Mouse (Mus musculus) spleen, postnatal 4 days (tissue): ENCODE measurements around the gene 1700021F07Rik.

ENCODE experiments used
- DNase-seq, 2 experiments: peaks; one replicate each; pipeline ENCODE4 v3.0.0; 2022; ENCODE audit warnings: low spot score in 2 of 2

1700021F07Rik gene

DNA sequence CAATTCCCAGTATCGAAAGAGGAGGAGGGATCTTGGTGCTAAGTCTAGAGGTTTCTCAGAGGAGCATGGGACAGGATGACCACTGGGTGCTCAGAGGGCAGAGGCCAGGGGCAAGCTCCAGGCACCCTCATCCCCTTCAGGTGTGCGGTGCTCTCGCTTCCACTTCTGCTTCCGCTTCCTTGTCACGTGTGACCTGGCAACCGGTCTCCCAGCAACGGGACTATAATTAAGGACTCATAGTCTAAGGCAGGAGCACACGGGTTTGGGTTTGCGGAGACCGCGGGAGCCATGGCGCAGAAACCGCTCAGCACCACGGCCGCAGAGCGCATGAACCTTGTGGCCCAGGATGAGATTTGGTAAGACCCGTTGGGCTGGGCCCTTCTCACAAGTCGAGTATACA is at the start of gene 1700021F07Rik:
Gene 1700021F07Rik (plus strand): TSS at position 211 of the 400 bp plus-strand sequence.
- DNase-seq: no peak

DNA sequence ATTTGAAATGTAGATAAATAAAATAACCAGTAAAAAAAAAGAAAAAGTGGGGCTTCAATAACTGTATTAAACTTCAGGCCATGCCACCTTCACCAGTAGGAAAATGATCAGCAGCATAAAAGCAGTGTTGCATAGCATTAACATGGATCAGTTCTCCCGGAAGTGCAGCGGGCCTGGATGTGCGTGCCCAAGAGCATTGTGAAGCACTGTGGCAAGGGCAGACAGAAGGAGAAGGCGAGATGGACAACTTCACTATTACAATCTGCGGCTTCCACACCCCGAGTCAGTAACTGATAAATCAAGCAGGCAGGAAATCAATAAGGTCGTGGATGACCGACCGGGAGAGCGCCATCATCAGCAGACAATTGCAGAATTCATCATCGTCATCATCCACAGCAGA is 49.2 kb upstream of the 1700021F07Rik start:
- peak in 1 of 2 experiments; percentile 37 for DNase-seq

DNA sequence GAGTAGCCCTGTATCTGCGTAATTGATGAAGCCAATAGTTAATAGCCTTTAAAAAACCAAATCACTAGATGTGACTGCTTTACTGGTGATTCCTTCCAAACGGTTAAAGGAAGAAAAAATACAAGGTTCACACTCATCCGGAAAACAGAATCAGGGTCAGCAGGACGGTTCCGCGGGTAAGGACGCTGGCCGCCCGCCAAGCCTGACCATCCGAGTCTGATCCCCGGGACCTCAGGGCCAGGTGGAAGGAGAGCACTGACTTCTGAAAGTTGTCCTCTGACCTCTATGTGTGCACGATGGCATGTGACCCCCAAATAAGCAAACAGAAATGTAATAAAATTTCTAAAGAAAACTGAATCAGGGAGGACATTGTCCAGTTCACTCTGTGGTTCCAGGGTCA is 43.3 kb upstream of the 1700021F07Rik start:
- peak in 1 of 2 experiments; percentile 49 for DNase-seq

DNA sequence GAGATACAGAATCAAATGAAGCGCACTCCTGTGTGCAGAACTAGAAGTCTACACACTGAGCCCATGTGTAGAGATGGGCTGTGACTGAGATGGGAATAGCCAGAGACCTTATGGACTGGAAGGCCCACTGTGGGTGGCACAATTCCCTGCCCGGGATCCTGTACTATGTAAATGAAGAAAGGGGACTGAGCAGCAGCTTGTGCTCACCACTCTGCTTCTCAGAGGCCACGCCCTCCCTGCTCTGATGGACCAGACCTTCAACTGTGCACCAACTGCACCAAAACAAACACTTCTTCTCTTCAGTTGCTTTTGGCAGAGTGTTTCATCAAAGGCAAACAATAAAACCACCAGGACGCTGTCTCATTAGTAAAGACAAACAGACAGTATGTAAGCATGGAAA is 37.9 kb upstream of the 1700021F07Rik start:
- DNase-seq: peak in 1 of 2 experiments; percentile 54

DNA sequence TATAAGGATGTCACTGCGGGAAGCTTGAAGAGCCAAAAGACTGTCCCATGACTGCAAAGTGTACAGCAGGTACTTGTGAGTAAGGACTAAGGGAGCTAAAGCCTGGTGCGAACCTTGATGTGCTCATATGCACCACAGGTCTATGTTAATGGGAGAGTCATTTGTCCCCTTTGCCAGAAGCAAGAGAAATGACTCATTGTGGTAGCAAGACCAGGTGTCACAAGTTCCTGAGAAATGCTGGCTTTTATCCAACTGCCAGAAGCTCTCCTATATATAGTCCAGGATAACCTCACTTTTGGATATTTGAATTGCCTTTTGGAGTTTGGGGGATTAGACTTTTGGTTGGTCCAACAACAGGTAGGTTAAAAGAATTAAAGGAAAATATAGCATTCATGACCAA is 22.8 kb upstream of the 1700021F07Rik start:
- no peak for DNase-seq

DNA sequence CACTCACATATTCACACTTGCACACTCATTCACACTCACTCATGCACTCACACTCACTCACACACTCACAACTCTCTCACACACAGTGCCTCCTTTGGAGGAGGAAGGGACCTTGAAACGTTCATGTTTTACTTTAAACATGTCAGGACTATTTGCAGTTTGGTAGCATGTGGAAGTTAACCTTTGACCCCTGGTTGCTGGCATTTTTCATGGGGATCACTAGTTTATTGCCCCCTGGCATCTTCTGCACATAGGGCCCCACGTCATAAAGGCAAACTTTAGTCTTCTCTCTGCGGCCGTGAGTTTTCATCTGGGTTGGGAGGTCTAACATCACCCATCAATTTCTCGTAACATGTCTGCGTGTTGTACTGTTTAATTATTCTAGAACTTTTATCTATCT is 8.4 kb upstream of the 1700021F07Rik start:
- DNase-seq: no peak

DNA sequence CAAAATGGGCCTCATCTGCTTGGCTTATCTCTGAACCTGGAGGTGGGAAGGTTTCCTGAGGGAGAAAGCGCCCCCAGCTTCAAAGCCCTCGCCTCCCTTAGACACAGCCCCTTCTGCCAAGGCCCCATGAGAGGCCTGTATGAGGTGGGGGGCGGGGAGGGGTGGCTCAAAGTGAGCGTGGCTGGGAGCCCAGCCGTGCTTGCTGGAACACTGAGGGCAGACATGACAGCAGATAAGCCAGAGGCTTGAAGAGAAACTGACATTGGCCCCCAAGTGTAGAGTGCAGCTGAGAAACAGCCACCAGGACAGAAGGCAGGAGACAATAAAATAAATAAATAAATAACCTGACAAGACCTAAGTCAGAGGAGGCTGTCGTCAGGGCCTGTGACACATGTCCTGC is 7.2 kb upstream of the 1700021F07Rik start:
- no peak for DNase-seq

DNA sequence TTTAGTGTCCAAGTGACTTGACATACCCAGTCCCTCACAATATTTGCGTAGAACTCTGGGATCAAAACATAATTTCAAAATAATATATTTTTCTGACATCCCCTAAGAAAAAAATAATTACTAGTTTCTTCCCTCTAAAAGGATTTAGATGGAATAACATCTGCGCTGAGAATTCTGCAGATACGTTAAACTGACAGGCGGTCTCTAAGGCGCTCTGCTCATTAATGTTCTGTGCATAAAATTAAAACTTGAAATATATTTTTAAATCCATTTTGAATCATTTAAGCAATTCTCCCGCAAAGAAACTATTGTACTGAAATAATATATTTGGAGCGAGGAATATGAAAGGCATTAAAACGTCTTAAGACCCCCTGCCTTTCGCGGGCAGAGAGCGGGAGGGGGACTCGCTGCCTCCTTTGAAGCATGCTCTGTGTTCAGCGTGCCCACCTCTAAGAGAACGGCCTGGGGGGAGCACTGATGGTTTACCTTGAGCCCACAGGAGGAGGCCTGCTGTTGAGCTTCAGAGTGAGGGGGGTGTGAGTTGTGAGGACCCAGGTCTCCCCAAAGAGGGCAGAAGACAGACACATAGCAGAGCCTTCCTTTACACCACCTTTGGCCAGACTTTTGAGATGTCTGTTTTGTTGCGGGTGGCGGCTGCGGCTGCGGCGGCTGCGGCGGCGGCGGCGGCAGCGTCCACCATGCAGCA is 6.1 kb upstream of the 1700021F07Rik start:
- DNase-seq: no peak

DNA sequence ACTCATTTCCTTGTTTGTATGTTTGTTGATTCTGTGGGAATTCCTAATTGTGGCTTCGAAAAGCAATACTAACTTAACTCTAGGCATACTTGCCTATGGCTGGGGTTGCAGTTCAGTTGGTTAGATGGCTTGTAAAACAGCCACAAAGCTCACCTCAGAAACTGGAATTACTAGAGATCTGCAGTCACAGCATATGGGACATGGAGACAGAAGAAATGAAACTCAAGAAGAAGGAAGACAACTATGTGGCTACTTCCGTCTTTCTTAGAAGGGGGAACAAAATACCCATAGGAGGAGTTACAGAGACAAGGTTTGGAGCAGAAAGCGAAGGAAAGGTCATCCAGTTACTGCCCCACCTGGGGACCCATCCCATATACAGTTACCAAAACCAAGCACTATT is 6.1 kb downstream of the 1700021F07Rik start:
- no peak for DNase-seq

DNA sequence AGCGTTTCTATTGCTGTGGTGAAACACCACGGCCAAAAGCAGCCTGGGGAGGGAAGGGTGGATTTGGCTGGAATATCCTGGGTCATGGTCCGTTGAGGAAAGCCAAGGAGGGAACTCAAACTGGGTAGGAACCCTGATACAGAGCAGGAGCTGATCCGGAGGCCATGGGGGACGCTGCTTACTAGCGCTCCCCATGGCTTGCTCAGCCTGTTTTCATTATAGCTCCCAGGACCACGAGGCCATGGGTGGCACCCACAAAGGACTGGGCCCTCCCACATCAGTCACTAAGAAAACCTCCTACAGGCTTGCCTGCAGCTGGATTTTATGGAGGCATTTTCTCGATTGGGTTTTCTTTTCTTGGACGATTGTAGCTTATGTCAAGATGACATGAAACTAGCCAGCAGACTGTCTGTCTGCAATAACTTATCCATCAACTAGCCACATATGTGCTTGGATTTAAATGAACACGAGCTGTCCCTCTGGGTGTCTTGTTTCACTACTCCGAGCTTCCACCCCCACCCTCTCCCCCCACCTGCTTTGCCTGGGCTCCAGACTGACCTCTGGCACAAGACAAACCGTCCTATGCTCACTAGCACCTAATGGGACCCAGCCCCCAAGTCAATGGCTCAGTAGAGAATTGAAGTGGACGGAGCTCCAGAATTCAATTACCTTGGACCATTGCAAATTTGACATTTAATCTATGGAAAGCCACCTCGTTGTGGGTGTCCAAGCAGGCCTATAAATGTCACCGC is 10.5 kb downstream of the 1700021F07Rik start:
- no peak for DNase-seq

DNA sequence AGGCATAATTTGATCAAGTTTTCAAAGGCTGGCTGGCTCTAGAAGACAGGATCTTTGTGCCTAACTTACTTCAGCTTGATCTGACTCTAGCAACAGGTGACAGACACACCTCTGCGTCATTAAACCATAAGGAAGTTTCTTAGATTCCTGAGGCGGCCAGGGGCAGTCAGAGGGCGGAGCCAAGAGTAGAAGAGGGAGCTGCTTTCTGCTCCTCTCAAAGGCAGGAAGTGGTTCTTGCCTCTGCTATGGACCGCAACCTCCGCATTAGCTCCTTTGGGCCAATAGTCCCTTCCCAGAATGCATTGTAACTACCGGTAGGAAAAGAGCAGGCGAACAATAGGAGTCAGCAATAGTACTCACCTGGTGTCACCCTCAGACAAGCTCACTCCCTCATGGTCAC is 12.2 kb downstream of the 1700021F07Rik start:
- no peak for DNase-seq

DNA sequence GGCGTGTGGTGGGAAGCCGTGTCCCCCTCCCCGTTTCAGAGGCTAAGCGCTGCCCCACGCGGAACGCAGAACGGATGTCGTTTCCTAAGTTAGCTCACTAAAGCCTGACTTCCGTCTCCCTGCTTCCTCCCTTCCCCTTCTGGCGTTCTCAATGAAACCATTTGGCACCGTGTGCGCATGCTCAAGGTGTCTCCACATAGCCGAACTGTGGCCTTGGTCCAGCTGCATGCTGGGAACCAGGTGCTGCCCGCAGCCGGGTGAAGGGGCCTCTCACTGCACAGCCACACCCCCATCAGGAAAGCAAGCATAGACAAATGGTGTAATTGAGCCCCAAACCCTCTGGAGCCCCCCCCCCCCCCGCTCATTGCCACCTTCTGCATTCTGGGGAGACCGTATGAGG is 13.0 kb downstream of the 1700021F07Rik start:
- DNase-seq: no peak

DNA sequence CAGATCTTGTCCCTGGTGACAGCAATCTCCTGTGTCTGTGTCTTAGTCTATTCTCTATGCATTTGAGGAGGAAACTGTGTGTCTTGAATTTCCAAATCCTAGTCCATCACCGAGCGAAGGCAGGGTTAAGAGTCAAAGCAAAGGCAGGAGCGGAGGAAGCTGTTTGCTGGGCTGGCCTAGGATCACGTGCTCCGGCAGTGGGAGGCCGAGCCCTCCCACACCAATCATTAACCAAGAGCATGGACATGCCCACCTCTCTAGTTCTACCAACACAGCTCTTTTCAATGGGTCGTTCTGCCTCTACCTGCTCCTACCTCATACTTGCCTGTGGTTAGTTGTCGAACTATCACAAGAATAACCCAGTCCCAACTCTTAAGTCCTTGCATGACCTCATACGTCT is 13.5 kb downstream of the 1700021F07Rik start:
- DNase-seq: no peak

DNA sequence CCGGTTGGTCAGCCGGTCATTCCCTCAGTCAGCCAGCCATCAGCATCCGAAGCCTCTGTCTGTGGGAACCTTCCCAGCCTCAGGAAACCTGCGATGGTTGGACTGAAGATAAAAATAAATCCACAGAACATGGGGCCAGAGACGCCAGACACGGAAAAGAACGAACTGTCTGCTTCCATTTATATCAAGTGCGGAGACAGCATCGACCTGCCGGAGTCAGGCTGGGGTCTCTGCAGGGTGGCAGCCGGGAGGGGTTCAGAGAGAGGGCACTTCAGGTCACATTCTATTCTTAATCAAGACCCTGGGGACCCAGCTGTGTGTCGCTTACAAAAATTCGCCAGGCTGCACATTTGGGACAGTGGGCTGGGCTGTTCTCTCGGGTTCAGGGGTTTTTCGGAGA is 17.4 kb downstream of the 1700021F07Rik start:
- no peak for DNase-seq

DNA sequence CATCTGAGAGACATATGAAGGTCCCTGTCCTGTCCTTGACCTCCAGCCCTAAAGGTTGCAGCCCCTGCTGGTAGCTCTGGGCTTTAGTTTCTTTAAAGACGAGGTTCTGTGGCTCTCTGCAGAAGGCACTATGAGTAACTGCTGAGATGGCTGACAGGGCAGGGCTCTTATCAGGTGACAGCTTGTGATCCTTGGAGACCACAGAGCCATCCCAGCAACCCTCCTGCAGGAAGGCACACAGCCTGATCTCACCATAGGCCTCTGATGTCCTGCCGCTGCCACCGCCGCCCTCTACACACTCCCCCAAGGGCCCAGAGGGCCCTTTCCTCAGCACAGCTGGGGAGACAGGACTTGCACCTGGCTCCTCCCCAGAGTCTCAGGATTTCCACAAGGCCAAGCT is 19.4 kb downstream of the 1700021F07Rik start:
- DNase-seq: no peak

DNA sequence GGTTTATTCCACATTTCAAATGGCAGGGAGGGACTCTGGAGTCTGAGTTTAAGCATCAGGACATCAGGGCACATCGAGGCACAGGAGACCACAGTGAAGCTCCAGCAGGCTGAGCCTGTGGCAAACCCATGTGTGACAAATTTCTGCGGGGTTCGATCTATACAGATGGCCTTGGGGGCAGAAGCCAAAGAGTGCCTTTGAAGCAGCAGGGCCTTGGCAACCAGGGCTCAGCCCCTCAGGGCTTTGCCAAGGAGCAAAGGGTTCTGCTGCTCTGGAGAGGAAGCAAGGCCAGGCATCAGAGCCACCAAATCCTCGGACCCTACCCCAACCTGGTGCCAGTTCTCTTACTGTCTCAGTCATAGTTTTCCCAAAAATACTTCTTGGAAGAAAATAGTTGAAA is 20.3 kb downstream of the 1700021F07Rik start:
- no peak for DNase-seq

DNA sequence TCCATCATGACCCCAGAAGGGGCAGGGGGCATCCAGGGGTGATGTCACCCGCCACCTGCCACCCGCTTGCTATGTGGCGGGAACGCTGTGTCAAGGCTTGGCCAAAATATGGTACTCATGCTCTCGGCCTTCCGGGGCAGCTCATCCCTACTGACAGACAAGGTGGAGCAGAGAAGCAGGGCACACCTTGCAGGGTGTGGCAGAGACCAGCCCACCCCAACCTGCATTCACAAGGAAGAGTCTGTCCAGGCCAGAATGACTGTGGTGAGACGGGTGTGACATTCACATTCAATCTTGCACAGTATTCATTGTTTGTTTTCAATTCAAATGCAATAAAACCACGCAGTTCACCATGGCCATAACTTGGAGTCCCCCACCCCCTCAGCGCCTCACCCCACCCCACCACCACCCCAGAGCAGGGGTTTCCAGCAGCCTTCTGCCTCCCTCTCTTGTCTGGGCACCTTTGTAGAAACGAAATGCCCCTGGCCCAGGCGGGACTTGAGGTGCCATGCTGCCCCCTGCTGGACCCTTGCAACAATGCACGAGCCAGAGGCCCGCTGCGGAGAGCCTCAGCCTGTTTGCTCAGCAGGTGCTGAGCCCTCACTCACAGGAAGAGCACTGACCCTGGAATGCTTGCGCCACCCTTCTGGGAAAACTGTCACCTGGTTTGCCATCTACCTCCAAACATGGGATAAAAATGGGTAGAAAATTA is 23.8 kb downstream of the 1700021F07Rik start:
- peak; percentile 69 to 90 for DNase-seq

DNA sequence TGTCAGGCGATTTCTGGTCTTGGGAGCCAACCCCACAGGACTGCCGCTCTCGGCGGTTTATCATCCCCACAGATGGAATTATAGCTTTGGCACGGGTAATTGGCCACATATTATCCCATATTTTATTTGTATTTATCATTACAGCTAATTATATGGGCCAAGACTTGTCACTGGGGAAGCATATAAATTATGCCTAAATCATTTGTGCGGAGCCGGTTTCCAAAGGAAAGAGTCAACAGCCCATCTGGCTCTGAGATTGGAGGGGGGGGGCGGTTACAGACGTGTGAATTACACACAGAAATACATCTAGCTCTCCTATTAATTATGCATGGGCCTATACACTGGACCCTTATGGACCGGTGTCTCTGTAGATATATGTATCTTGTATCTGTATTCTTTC is 26.9 kb downstream of the 1700021F07Rik start:
- DNase-seq: no peak

DNA sequence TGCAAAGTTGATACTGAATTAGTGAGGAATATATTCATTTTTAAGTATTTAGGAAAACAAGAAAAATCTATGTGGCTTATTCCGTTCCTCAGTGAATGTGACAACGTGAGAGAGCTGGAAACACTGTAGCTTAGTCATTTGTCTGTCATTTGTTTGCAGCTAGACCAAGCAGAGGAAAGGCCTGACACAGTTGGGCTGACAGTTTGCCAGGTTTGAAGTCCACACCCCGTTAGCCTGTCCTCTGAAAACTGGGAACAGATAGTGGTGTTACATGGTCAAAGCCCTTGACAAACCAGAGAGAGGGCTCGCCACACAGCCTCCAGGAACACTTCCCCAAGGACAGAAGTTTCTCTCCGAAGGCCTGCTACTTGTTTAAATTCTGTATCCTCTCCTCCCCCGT is 28.3 kb downstream of the 1700021F07Rik start:
- DNase-seq: no peak

DNA sequence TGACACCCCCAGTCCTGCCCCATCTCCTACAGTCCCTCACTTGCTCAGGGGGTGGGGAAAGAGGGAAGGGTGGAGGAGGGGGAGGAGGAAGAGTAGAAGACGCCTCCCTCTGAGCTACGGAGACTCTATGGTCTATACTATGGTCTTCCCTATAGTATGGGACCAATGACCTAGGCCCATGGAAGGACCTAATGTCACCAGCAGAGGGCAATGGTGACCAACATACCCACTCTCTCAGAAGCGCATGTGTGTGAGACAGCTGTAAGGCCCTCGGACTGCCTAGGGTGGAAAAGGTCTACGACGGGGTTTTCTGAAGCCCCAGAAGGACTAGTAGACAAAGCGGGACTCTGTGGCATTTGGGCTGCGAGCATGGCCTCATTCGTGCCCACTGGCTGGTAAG is 31.5 kb downstream of the 1700021F07Rik start:
- DNase-seq: peak in 1 of 2 experiments; percentile 31

DNA sequence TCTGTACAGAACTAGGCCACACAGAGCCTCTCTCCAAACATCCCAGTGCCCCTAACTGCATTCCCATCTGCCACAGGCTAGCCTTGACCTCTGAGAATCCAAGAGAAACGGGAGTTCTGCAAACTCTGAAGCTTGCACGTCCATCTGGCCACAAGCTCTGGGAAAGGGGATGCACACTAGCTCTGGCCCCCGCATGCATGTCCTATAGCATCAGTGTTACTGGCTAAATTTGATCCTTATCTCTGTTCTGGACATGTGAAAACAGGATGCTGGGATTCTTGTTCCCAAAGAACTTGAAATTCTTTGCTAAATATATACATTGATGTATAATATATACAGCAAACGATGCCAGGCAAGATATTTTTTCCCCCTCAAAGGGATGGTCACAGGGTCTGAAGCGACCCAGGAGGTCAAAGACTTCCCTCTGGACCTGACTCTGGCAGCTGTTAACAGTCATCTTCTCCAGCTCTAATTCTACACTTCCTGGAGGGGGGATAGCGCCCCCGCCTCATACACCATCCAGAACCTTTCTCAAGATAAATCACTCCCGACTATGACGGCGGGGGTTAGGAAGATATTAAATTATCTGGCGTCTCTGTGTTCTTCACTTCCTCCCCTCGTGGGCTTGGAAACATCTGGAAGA is 36.5 kb downstream of the 1700021F07Rik start:
- no peak for DNase-seq

DNA sequence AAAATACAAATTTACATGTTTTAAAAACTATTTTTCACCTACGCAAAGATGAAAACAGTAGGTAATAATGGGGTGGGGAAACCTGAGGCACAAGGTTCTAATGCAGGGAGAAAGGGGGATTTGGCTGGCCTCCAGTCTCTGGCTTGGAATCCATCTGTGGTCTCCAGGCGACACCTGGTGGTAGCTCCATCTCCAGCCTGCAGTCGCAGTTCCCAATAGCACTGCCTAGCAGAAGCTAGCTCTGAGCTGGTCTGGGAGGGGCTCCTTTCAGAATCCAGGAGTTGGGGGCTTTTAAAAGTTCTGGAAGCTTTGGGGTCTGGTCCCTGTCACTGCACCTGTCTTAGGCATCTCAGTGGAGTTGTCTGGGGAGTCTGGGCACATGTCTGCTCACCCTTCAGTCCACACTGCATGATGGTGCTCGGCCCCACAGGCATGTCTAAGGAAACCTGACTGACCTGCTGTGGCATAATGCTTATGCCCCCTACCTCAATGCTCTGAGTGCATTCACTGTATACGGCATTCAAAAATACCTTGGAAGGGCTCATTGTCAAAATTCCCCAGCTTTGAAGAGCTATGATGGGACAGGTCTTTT is 39.6 kb downstream of the 1700021F07Rik start:
- DNase-seq: peak; percentile 34 to 76
